Mouse (Mus musculus) olfactory bulb, adult 2 months (tissue): ENCODE measurements around the gene Lhx1. TPM values are rescaled to one million over a fixed set of nuclear protein-coding genes. Genes with fewer than 3 reads are reported as not detected.

Source experiments
- H3K27ac ChIP-seq: fragments of 200-500 bp; 2 replicates; pipeline ENCODE4 v1.5.1; 2012; ENCODE audit warnings: low read depth, low read length; ENCODE audit not compliant: insufficient read depth
- H3K4me1 ChIP-seq: fragments of 200-500 bp; 2 replicates; pipeline ENCODE4 v1.6.1; 2012; ENCODE audit warnings: low read length; ENCODE audit not compliant: control insufficient read depth, insufficient read depth
- H3K4me3 ChIP-seq: fragments of 200-500 bp; 2 replicates; pipeline ENCODE4 v1.5.1; 2012; ENCODE audit warnings: mild to moderate bottlenecking, low read depth, low read length, moderate library complexity; ENCODE audit not compliant: insufficient read depth
- CTCF ChIP-seq: fragments of 200-500 bp; IDR thresholded peaks from 2 replicates; pipeline ENCODE4 v1.5.1; 2012; ENCODE audit warnings: low read depth, mild to moderate bottlenecking, low read length, moderate library complexity; ENCODE audit not compliant: insufficient read depth
- POLR2A ChIP-seq: fragments of 200-500 bp; IDR thresholded peaks from 2 replicates; pipeline ENCODE4 v1.6.1; 2012; ENCODE audit warnings: mild to moderate bottlenecking, low read depth, low read length, moderate library complexity; ENCODE audit not compliant: insufficient read depth
- WGBS: fragments of 180-500 bp; shearing (Covaris S2); methylation state at CpG from one replicate; pipeline ENCODE4 v1.1.7; 2018; 5-methylcytosine and 5-hydroxymethylcytosine counted together
- polyA plus RNA-seq: library from polyadenylated mRNA; stranded (reverse); fragments of >200 nt; gene quantifications from 2 replicates; pipeline ENCODE4 v1.2.4, GENCODE M21; 2012; ENCODE audit warnings: low replicate concordance; ENCODE audit not compliant: missing spikeins, insufficient read depth, insufficient read length

Lhx1 gene
- polyA plus RNA-seq, 1 experiment = not detected

- TF ChIP-seq CTCF (no peak), POLR2A (no peak)
- Histone ChIP-seq H3K27ac (no peak overlapping the region), H3K4me1 (no peaks in the 10 kb centered on the region; the same call in 1 of the 2 replicates), H3K4me3 (no peak overlapping the region)
- WGBS = 52% methylated on average over 7 of the region's 7 CpGs
Observed at GRCm38 (mm10) chr11:84563360-84563759, 38.0 kb upstream of the Lhx1 start.

- no peak overlapping the region for H3K4me3 ChIP-seq
- no peak overlapping the region for H3K27ac ChIP-seq
- 39% methylated on average over 9 of the region's 9 CpGs for WGBS
- no peaks in the 10 kb centered on the region; the same call in 1 of the 2 replicates for H3K4me1 ChIP-seq
- TF ChIP-seq POLR2A (no peak), CTCF (no peak)
Observed at GRCm38 (mm10) chr11:84562758-84563347, 37.5 kb upstream of the Lhx1 start.

GRCm38 (mm10) chr11:84561546-84561945, 36.2 kb upstream of the Lhx1 start:
- Histone ChIP-seq H3K27ac (no peak overlapping the region), H3K4me3 (no peak overlapping the region), H3K4me1 (no peaks in the 10 kb centered on the region; the same call in 1 of the 2 replicates)
- TF ChIP-seq CTCF (no peak), POLR2A (no peak)
- 61% methylated on average over 5 of the region's 5 CpGs for WGBS

GRCm38 (mm10) chr11:84553821-84554450, 28.6 kb upstream of the Lhx1 start:
- WGBS = 84% methylated on average over 14 of the region's 14 CpGs
- Histone ChIP-seq H3K4me3 (no peak overlapping the region), H3K27ac (no peak overlapping the region), H3K4me1 (no peaks in the 10 kb centered on the region)
- TF ChIP-seq POLR2A (no peak), CTCF (no peak)

- WGBS = 85% methylated on average over 4 of the region's 4 CpGs
- Histone ChIP-seq H3K4me3 (no peak overlapping the region), H3K4me1 (no peaks in the 10 kb centered on the region), H3K27ac (no peak overlapping the region)
- TF ChIP-seq POLR2A (no peak), CTCF (no peak)
Observed at GRCm38 (mm10) chr11:84551296-84551695, 26.0 kb upstream of the Lhx1 start.

GRCm38 (mm10) chr11:84549258-84549791, 24.0 kb upstream of the Lhx1 start:
- no peak overlapping the region for H3K27ac ChIP-seq

GRCm38 (mm10) chr11:84548293-84548692, 23.0 kb upstream of the Lhx1 start:
- TF ChIP-seq CTCF (no peak), POLR2A (no peak)
- H3K4me1 ChIP-seq = no peaks in the 10 kb centered on the region
- WGBS = 47% methylated on average over 2 of the region's 2 CpGs
- H3K4me3 ChIP-seq = no peak overlapping the region
- no peak overlapping the region for H3K27ac ChIP-seq

More at GRCm38 (mm10) chr11:84549258-84549791, 24.0 kb upstream of the Lhx1 start:
- TF ChIP-seq CTCF = no peak
- no peak for TF ChIP-seq POLR2A
- Histone ChIP-seq H3K4me3 (no peak overlapping the region), H3K4me1 (no peaks in the 10 kb centered on the region)
- WGBS = 33% methylated on average over 6 of the region's 6 CpGs

- no peak overlapping the region for H3K4me3 ChIP-seq
- H3K27ac ChIP-seq = no peak overlapping the region
- no peak for TF ChIP-seq CTCF
- no peak for TF ChIP-seq POLR2A
- 27% methylated on average over 4 of the region's 4 CpGs for WGBS
- H3K4me1 ChIP-seq = no peaks in the 10 kb centered on the region
Observed at GRCm38 (mm10) chr11:84539981-84540380, 14.6 kb upstream of the Lhx1 start.

GRCm38 (mm10) chr11:84529797-84530703, 4.7 kb upstream of the Lhx1 start:
- TF ChIP-seq CTCF (no peak), POLR2A (no peak)
- WGBS = 8% methylated on average over 14 of the region's 14 CpGs
- no peak overlapping the region for H3K27ac ChIP-seq
- no peak overlapping the region for H3K4me3 ChIP-seq
- peaks cover 3% of the 10 kb centered on the region; the same call in 1 of the 2 replicates for H3K4me1 ChIP-seq
